Mouse (Mus musculus) heart, adult 2 months (tissue): Measurements from ENCODE around the gene Commd7.

ENCODE experiments used
- CTCF ChIP-seq: fragments of 200-600 bp; IDR thresholded peaks from 2 replicates; pipeline ENCODE4 v1.8.1; 2022; ENCODE audit warnings: antibody characterized with exemption, mild to moderate bottlenecking, moderate library complexity
- EP300 ChIP-seq: fragments of 200-500 bp; IDR thresholded peaks from 2 replicates; pipeline ENCODE4 v1.6.1; 2011; ENCODE audit warnings: low read depth, low read length, control low read depth; ENCODE audit not compliant: insufficient read depth

DNA sequence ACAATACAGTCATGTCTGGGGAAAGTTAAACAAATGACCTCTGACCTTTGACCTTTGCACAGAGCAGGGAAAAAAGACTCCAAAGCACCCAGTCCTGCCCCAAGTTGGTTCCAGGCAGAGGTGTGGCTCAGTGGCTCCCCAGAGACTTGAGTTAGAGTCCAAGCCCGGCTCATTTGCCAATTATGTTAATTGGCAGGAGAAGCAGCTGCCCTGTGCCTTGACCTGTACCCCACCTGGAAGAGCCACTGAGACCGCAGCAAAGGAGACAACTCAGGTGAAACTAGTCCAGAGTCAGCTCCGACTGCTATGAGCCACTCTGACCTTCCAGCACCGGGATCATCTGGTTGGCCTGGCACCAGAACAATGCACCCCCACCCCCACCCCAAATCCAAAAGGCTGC lies 48.2 kb downstream of the Commd7 start:
- TF ChIP-seq CTCF (no peak), EP300 (no peak)
